Mouse (Mus musculus) left cerebral cortex, adult 2 months (tissue): ENCODE results near the gene F930015N05Rik. TPM values are rescaled to one million over a fixed set of nuclear protein-coding genes. Genes with fewer than 3 reads are reported as not detected.

Experiments used
- DNase-seq, 2 experiments: peaks; one replicate each; pipeline ENCODE4 v3.0.0; 2021 to 2022; ENCODE audit warnings: low spot score in 2 of 2, mixed read lengths in 1 of 2; ENCODE audit errors: extremely low spot score in 1 of 2
- H3K27ac ChIP-seq: fragments of 200-600 bp; 2 replicates; pipeline ENCODE4 v1.8.1; 2022
- H3K4me3 ChIP-seq: fragments of 200-600 bp; 2 replicates; pipeline ENCODE4 v1.8.1; 2022
- CTCF ChIP-seq: fragments of 200-600 bp; IDR thresholded peaks from 2 replicates; pipeline ENCODE4 v1.8.1; 2022; ENCODE audit warnings: antibody characterized with exemption, mild to moderate bottlenecking, moderate library complexity
- intact Hi-C: fragments of 180-260 bp; cut with DNase I; formaldehyde crosslinking; loops from one replicate; pipeline ENCODE4 v1.15.1; 2025
- total RNA-seq, 2 experiments: library from RNA; stranded (reverse); gene quantifications; 2 replicates each; pipeline ENCODE4 v1.2.3; 2021

F930015N05Rik gene
- total RNA-seq, 2 experiments from 2014 or later, result 0.68 to 1.4 TPM

GRCm38 (mm10) chr11:64436791-64437298, 392 bp upstream of the F930015N05Rik start:
- TF ChIP-seq CTCF, result no peak
- H3K4me3 ChIP-seq, result peak overlapping the region; percentile 50; the same call in 1 of the 2 replicates
- intact Hi-C loops, result loop anchor here (2.0 to 5.0 kb wide), 2 partner anchors 360 to 516 kb away; partner anchors contain the start of gene Cox10
- DNase-seq, result no peak
- no peak overlapping the region for H3K27ac ChIP-seq

GRCm38 (mm10) chr11:64435546-64436411, 674 bp downstream of the F930015N05Rik start:
- peak overlapping the region; percentile 50 for H3K4me3 ChIP-seq
- no peak for TF ChIP-seq CTCF

GRCm38 (mm10) chr11:64434611-64435545, 1.6 kb downstream of the F930015N05Rik start, which contains the start of gene Hs3st3a1:
TSS of gene Hs3st3a1 (plus strand) at chr11:64435332.
- intact Hi-C loops, result loop anchor here (5.0 kb wide), 1 partner anchor 358 kb away; the partner anchor contains the start of gene Cox10
- DNase-seq, result peak; percentile 20 to 27
- H3K27ac ChIP-seq, result peak within 1 kb of the TSS; percentile 19; the same call in 1 of the 2 replicates
- no peak for TF ChIP-seq CTCF
- peak within 1 kb of the TSS; percentile 50 for H3K4me3 ChIP-seq

More at GRCm38 (mm10) chr11:64435546-64436411, 674 bp downstream of the F930015N05Rik start:
- H3K27ac ChIP-seq, result peak overlapping the region; percentile 19; the same call in 1 of the 2 replicates
- DNase-seq, result peak; percentile 14 to 25
- intact Hi-C loops, result loop anchor here (2.0 to 5.0 kb wide), 2 partner anchors 358 to 515 kb away; partner anchors contain the start of gene Cox10

- TF ChIP-seq CTCF, result no peak
- DNase-seq, result no peak
- intact Hi-C loops, result no loop called here
- Histone ChIP-seq H3K4me3 (no peak overlapping the region), H3K27ac (no peak overlapping the region)
These were observed 17.5 kb downstream of the F930015N05Rik start for GRCm38 (mm10) chr11:64418969-64419368.

GRCm38 (mm10) chr11:64400534-64401093, 35.8 kb downstream of the F930015N05Rik start:
- Histone ChIP-seq H3K27ac (no peak overlapping the region), H3K4me3 (no peak overlapping the region)
- TF ChIP-seq CTCF, result no peak
- intact Hi-C loops, result no loop called here
- no peak for DNase-seq

GRCm38 (mm10) chr11:64397612-64398011, 38.8 kb downstream of the F930015N05Rik start:
- no peak overlapping the region for H3K27ac ChIP-seq
- no peak for TF ChIP-seq CTCF
- no peak overlapping the region for H3K4me3 ChIP-seq
- intact Hi-C loops, result no loop called here
- DNase-seq, result no peak

GRCm38 (mm10) chr11:64396949-64397348, 39.5 kb downstream of the F930015N05Rik start:
- intact Hi-C loops, result no loop called here
- H3K27ac ChIP-seq, result no peak overlapping the region
- H3K4me3 ChIP-seq, result no peak overlapping the region
- TF ChIP-seq CTCF, result no peak
- no peak for DNase-seq

- Histone ChIP-seq H3K27ac (peak overlapping the region; percentile 50; the same call in 1 of the 2 replicates), H3K4me3 (no peak overlapping the region)
- DNase-seq, result peak; percentile 67 to 69
- intact Hi-C loops, result no loop called here
- no peak; the same call in 1 of the 2 replicates for TF ChIP-seq CTCF
These were observed 40.0 kb downstream of the F930015N05Rik start for GRCm38 (mm10) chr11:64396331-64396881.

- intact Hi-C loops, result no loop called here
- no peak for DNase-seq
- TF ChIP-seq CTCF, result no peak
- H3K27ac ChIP-seq, result no peak overlapping the region
- H3K4me3 ChIP-seq, result no peak overlapping the region
These were observed 50.1 kb downstream of the F930015N05Rik start for GRCm38 (mm10) chr11:64386333-64386732.

Other genes starting within 250 kb of the F930015N05Rik start
- 1 to 10 TPM; 1.1 TPM for gene Hs3st3a1, start 1.3 kb downstream of the F930015N05Rik start, total RNA-seq